Mouse (Mus musculus): ENCODE measurements around the gene Ndufaf3.

GRCm38 (mm10) chr9:108577025-108577424 is 9.8 kb upstream of the Ndufaf3 start:
- no peak for TF ChIP-seq CTCF (IDR thresholded peaks at IDR 0.05; ENCODE audit: low read depth, low read length)
- no peak for TF ChIP-seq GATA2 (IDR thresholded peaks at IDR 0.05; ENCODE audit: borderline replicate concordance, low read depth, low read length)
